Mouse (Mus musculus): Measurements from ENCODE around the gene Rgs7.

The Rgs7 gene

DNA sequence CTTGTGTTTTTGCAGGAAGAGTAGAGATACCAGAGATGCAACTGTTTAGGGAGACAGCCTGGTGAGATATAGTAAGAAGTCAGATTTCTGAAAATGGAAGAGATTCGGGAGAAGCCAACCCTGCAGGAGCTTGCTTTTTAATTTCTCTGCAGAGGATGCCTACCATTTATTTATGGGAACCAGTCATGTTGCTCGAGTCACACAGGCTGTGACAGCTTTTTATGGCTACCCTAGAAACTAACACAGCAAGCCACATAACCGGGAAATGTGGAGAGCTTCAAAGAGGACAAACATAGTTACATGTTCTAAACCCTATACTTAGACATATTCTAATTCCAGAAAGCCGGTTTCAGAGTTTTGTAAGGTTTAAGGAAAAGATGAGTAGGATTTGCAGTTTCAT lies 349.2 kb downstream of the Rgs7 start:
- no peak for DNase-seq

DNA sequence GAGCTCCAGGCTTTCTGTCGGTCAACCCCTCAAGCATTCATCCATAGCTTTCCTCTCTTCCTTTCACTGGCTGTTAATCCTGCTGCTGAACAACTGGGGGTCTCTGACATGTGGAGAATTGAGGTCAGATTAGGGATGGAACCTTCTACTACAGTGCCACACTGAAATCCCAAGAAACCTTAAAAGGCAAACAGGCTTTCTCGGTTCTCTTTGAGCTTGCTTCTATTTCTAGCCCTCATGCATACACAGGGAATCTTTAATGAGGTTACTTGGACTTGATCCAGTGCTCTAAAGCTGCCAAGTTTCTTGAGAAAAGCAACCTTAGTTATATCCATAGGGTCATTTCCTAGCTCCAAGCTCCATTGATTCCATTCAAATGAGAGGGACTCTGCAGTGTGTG lies 363.8 kb downstream of the Rgs7 start:
- peak; percentile 23 to 60 for DNase-seq

DNA sequence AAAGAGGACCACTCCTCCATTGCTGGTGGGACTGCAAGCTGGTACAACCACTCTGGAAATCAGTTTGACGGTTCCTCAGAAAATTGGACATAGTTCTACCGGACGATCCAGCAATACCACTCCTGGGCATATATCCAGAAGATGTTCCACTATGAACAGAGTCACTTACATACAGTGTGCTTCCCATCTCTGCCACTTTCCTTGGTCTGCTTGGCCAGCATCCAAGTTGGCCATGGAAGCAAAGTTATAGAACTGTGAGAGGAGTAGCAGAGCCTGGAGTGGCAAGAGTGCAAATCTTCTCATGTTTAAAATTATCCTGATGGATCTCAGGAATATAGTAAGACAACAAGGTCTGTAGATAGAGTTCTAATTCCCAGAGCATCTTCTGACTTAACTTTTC lies 367.9 kb downstream of the Rgs7 start:
- DNase-seq = no peak

DNA sequence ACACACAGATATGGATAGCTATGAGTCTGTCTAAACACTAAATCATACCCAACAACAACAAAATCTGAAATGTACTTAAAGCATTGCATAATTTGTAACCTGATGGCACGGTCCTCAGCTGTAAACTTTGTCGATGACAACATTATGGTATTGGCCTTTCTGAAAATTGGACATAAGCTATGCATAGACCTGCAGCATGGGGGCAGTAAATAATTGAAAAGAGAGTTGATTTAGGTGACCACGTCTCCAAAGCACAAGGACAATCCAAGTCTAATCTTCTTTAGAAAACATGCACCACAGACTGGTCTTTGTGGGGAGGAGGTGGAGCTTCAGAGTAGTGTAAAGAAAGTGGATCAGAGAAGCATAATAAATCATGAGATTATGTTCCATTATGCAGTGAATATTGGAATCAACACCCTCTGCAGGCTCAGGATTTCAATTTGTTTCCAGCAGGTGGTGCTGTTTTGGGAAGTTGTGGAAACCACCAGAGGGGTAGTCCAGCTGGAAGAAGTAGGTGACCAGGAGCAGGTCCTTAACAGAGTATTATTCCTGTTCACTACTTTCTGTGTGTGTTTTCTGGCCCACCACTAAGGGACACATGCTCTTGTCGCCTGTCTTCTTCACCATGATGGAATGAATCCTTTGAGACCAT lies 373.3 kb downstream of the Rgs7 start:
- peak; percentile 1 to 47 for DNase-seq

DNA sequence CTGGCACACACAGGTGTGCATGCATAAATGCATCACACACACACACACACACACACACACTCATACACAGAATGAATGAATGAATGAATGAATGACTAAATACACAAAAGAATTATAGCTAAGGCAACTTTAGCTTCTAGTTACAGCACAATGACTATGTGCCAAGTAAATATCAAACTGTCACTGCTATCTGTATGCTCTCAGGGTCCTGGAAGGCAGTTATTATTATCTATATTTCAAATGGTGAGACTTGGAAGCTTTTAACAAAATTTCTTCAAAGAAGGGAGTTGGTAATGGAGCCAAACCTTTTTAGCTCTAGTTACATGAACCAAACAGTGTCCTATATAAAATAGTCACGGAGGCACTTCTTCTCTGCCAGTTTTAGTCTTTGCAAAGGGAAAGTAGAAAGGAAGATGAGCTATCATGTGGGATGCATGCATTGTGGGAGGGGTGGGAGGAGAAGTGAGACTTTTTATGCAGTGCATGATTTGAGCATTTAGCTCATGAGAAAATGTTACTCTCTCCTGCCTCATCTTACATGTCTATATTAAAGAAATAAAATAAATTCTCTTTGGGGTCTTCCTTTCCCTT lies 383.9 kb downstream of the Rgs7 start:
- DNase-seq = no peak

DNA sequence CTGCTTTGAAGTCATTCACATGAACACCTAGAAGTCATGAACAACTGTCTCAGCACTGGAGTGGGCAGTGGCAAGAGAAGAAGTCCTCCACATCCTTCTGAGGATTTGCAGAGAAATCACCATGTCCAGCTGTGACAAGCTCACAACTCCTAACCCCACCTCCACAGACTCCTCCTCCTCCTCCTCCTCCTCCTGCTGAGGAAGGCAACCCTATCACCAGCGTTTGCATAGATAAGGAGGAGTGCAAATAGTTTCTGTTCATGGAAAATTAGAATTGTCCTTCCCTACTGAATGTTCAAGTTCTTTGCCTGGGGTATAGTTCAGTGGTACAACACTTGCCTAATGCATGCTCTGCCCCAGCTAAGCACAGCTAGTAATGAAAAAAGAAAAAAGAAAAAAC lies 386.0 kb downstream of the Rgs7 start:
- DNase-seq = no peak

DNA sequence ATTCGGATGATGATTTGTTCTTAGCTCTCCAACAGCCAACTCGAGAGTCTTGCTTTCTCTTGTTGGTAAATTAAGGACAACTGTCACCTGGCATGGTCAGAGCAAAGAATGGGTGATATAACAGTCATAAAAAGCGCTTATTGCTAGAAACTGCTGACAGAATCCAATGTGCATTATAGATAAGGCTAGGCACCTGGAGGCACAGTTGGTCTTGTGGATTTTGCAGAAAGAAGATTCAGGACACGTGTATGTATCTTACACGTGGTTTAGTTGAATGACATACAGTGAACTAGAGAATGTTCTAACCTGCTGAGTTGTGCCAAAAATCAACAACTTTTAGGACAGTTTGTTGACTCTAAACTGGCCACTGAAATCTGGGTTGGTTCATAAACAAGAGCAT lies 386.9 kb downstream of the Rgs7 start:
- no peak for DNase-seq

DNA sequence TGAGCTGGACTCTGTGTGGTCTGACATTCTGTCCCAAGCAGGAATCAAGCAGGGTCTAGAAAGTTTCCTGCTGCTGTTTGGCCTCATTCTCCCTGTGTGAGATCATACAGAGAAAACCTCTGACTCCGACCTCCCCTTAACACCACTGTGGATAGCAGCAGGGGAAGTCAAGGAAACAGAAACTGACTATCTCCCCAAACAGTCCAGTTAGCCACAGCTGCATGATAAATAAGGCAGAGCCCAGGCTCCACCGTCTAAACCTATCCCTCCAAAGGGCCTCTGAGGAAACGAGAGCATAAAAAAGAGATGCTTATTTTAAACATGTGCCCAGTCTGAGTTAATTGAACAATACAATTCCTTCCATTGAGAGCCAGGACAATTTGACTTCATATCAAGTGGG lies 395.3 kb downstream of the Rgs7 start:
- no peak for DNase-seq

DNA sequence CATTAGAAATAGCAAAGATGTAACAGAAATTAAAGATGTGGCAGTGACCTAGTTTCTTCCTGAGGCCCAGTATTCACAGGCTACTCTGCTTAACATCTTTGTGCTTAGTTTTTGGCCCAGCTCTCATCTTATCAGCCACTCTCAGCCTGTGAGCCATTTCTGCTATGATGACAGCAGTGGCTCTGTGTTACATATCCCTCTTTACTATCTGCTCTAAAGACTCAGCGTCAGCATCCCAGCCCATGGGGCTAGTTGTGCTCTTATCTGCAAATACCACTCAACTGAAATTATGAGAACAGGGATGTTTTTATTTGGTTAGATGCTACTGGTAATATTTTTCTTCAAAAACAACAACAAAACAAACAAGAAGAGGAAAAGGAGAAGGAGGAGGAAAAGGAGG lies 410.2 kb downstream of the Rgs7 start:
- DNase-seq = no peak

DNA sequence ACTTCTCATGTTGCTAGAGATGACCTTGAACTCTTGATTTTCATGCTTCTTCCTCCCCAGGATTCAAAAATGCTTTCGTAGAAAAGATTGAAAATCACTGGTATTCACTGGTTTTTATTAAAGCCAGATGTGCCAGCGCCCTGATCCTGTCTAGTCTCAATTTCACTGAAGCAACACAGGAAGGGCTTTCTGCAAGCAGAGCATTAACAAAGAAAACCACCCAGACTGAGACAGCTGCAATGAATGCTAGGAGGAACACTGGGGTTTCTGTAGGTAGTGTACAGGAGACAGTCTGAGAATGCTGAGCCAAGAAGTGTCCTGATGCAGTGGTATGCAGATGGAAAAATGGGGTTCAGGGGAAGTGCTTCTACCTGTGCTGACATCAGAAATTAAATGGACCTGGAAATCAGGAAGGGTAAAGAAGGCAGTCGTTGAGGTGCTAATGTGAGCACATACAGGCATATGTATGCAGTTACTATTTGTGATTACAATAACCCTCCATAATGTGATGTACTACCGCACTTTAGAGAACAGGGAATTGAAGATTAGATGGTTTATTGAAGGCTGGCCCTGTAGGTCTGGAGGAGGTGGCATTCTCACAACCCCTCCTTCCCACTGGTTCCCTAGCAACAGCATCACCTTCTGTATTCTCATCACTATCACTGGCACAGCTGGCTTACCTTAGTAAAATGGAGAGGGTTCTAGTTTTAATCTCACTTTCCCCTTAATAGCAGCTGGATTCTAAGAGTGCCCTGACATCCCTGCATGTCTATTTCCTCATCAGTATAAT lies 412.3 kb downstream of the Rgs7 start:
- no peak for DNase-seq

DNA sequence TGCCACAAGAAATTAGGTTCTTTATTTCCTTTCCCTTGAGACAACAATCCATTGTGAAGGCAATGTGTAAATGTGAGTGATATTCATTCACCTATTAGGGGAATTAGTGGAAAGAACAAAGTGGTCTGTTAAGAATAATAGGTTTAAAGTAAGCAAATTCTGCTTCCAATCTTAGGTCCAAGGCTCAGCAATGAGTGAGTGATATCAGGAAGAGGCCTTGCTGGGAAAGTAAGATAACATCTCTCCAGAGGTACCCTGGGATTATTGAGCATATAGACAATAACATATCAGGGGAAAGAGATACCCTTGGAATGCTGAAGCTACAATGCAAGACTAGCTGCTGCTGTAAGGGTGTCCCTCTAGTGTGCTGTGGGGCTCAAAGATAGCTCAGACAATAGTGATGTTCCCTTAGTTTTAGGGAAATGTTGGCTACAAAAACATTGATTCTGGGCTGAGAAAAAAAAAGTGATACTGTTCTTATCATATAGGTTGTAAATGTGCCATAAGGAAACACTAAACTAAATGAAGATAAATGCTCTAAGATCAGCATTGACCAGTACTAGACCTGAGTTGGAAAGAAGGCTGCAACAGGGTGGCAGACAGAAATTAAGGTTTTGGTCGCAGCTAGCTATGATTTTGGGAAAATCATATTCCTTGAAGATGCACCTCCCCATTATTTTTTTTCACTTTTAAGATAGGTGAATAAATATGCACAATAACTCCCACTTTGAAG lies 418.6 kb downstream of the Rgs7 start:
- no peak for DNase-seq

DNA sequence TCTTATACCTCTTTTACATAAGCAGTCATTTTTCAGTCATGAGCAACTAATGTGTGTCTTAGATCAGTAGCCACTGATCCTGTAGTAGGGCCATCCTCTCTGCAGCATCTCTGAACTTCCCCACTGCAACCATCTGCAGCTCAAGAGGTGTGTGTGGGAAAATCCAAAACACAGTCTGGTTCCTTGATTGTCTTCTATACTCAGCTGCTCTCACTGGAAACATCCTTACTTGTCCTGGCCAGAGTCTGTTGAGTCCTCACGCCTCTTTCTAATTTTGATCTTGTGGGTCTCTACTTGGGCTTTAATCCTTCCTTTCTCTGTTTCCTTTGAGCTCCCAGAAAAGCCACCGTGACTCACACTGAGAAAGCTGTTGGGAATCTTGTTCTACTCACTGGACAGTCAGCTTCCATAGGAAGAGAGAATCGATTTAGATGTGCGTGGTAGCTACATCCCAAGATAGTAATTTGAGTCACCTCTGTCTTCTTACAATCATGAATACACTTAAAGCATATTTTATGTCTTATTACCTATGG lies 422.5 kb downstream of the Rgs7 start:
- DNase-seq = no peak

DNA sequence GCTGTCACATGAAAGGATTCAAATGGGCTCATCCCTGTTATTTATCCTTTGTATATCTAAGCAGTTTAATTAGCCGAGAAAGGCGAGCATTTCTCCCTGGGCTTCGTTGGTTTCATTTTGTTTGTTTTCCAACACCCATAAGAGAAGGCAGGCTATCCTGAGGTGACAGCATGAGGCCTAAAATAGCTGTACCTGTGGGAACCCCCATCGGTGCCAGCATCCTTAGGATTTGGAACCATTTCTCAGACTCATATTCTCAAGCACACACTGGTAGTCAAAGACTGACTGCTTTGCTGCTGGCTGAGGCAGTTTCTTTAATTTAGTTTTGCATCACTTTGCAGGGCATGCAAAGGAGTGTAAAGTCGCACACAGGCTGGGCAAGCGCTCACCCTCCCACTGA lies 443.2 kb downstream of the Rgs7 start:
- DNase-seq = no peak

DNA sequence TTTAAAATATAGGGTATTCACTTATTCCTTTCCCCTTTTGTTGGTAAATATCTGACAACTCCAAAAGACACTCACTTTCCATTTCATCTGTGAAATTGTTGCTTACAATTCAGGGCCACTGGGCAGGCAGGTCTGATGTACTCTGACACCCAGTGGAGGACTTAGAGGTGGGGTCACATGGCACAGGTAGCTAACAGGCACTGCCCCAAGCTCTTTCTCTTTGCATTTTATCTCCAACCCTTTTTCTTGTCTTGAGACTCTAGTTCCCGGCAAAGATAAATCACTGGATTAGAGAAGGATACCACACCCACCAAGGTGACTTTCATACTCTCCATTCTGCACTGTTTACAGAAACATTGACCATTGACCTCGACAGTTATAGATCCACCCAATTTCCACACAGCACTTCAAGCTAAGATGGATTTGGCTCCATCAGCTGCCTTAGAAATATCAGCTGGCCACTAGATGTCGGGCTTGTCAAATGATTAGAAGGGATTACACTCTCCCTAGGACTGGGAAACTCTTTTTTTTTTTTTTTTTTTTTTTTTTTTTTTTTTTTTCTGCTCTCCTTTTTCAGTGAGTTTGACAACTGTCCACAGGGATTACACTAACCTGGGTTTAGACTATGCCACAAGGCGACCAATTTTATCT lies 451.0 kb downstream of the Rgs7 start:
- DNase-seq = peak; percentile 63 to 73

DNA sequence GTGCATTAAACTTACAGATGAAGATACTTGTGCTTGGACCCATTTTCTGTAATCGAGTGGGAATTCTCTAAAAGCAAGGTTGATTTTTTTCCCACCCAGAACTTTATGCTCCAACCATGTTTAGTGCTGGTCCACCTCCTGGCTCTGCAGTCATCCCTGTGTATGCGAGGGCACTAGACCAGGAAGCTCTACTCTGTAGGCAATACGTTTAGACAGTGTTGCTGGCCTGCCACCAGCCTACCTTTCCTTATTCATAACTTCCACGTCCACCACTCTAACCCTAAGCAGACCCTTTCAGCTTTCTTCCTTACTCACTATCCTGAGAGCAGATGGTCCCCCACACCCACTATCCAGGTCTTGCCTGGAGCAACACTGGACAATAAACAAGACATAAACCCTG lies 452.3 kb downstream of the Rgs7 start:
- no peak for DNase-seq

DNA sequence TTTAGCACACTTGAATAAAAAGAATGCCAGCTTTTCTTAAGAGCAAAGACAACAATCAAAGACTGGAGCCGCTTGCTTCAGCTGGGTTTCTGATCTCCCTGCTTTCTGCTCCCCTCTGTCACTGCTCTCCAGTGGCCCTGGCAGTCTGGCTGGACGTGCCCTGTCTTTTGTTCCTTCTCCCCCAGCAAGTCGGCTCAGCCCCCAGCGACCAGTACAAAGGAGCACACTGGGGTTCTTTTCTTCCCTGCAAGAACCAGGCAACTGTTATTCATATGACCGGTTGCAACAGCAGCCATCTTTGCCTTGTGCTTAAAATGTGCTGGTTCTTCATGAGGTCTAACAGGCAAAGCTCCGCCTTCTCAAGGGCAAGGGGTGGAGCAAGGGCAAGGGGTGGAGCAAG lies 452.7 kb downstream of the Rgs7 start:
- no peak for DNase-seq

DNA sequence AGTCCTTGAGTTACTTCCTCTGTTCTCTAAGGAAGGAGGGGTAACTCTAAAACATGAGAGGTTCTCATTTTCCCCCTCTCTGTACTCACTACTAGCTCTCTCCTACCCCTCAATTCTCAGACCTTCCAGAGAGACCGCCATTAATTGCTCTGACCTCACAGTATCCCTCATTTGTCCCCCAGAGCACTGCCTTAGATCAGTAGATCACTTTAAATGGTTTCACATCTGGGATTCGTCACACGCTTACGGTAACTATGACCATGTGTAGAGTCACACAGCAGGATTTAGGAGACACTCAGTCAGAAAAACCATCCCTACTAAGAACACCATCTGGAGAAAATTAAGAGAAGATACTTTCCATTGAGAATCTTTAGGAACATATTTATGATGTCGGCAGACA lies 456.8 kb downstream of the Rgs7 start:
- no peak for DNase-seq

DNA sequence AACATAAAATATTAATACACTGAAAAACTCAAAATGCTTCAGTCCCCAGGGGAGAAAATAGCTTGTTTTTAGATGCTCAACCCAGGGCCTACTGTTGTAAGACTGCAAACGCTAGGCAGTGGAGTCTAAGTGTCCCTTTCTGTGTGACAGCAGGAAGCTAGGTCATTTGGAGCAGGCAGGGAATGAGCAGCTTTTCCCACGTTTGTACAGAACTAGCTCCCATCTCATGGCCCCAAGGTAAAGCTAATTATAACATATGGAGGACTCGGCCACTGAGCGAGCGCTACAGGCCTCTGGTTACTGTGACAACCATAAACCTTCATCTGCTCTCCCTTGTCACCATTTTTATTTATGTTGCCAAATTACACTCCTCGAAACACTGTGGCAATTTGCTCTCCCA lies 460.3 kb downstream of the Rgs7 start:
- DNase-seq = no peak

DNA sequence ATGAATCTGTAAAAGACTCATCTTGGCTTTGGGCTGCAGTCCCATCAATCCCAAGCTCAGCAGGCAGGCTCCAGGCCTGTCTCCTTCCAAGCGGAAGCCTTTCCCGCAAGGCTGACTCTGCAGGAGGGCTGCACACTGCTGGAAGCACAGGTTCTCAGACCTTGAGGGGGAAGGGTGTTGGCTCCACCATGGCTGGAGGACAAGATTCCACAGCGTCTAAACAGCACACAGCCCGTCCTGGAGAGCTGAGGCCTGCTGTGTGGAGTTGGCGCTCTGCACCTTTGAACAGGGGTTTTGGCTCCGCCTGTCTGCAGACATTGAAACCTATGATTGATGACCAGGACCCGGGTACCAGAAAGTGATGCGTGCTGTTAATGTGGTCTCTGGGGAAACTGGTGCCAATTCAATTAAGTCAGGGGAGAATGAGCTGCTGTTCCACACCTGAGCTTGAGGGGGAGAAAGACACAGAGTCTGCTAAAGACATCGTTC lies 463.5 kb downstream of the Rgs7 start:
- DNase-seq = no peak

DNA sequence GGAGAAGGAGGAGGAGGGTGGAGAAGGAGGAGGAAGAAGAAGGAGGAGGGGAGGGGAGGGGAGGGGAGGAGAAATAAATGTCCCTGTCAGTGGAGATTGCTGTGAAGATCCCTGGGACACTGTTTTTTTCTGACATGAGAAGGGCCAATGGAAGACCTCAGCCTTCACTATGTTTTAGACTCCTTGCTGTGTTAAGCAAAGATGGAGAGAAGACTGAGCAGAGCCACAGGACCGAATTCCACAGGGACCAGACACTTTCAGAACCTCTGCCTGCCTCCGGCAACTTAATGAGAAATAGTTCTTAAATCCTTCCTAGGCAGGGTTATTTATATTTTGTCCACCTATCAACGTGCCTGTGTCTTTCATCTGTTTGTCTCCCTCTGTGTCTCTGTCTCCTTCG lies 464.0 kb downstream of the Rgs7 start:
- no peak for DNase-seq

DNA sequence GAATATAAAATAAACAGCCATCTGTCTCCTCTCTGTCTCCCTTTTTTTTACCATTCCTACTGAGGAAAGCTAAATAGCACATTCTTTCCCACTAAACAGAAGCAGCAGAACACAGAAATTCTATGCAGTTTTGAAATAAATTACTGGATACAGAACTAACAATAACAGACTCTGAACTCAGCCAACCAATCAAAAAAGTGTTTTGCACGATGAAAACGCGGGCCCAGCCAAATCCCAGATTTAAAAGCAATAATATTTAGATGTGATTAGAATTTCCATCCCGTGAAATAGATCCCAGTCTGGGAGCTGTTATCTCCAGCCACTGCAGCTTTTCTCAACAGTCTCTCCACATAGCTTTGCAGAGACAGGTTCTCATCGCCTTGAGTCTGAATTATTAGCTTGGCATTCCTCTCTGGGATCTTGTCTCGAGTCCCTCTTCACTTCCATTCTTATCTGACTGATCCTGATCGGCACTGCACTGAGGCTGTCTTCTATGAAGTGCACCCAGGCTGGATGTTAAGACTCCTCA lies 466.5 kb downstream of the Rgs7 start:
- no peak for DNase-seq

DNA sequence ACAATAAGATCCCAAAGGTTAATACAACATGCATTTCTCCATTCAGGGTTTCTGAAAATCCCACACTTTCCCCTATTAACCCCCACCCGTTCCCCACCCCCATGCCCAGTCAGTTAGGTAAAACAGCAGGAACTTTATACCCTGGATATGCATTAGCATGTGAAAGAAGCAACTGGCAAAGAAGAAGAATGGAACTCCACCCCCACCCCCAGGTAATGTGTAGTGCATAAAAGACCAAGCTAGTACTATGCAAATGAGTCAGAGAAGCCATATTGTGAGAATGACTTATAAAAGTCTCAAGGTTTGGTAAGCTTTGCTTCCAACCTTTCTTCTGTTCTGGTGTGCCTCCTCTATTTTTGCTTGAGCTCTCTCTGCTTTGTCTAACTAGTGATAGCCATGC lies 468.2 kb downstream of the Rgs7 start:
- DNase-seq = no peak

All from kidney, postnatal 36 days (tissue).